Mouse (Mus musculus) cerebellum, adult 2 months (tissue): ENCODE measurements at regions not wholly inside any gene's neighbourhood (a gene's known extent, or its start where the extent isn't known, plus 50 kb on each side); places are given as distances from the start of the nearest gene placed in this dataset.

Experiments used
- CTCF ChIP-seq: fragments of 200-500 bp; IDR thresholded peaks from 2 replicates; pipeline ENCODE4 v1.5.1; 2011; ENCODE audit warnings: low read depth, mild to moderate bottlenecking, control low read depth, low read length, moderate library complexity, borderline replicate concordance; ENCODE audit not compliant: insufficient read depth
- POLR2A ChIP-seq: fragments of 200-500 bp; IDR thresholded peaks from 2 replicates; pipeline ENCODE4 v1.6.1; 2011; ENCODE audit warnings: low read length, control low read depth, borderline replicate concordance; ENCODE audit not compliant: insufficient read depth

- TF ChIP-seq POLR2A, result no peak
- no peak for TF ChIP-seq CTCF
Observed at GRCm38 (mm10) chr11:17738879-17739278, 214.8 kb downstream of the Etaa1 start.
